Mouse (Mus musculus) embryonic facial prominence, embryonic 13.5 days (tissue): ENCODE measurements at regions not wholly inside any gene's neighbourhood (a gene's known extent, or its start where the extent isn't known, plus 50 kb on each side); places are given as distances from the start of the nearest gene placed in this dataset.

Experiments used
- ATAC-seq: fragments of 200-750 bp; cut with Nextera tagmentation; 2 replicates; pipeline ENCODE4 v1.8.0; 2017; ENCODE audit warnings: low read depth; ENCODE audit not compliant: insufficient number of reproducible peaks, insufficient read depth, low FRiP score, low TSS enrichment
- H3K27ac ChIP-seq: fragments of 300-500 bp; sonication (generic); 2 replicates; pipeline ENCODE4 v1.5.1; 2015; ENCODE audit warnings: moderate library complexity, mild to moderate bottlenecking, inconsistent platforms
- H3K27me3 ChIP-seq: fragments of 300-500 bp; sonication (generic); 2 replicates; pipeline ENCODE4 v1.6.1; 2015; ENCODE audit warnings: mild to moderate bottlenecking, inconsistent platforms
- H3K36me3 ChIP-seq: fragments of 300-500 bp; sonication (generic); 2 replicates; pipeline ENCODE4 v1.6.1; 2015; ENCODE audit warnings: mild to moderate bottlenecking, inconsistent platforms
- H3K4me1 ChIP-seq: fragments of 300-500 bp; sonication (generic); 2 replicates; pipeline ENCODE4 v1.6.1; 2015; ENCODE audit warnings: inconsistent platforms
- H3K4me2 ChIP-seq: fragments of 300-500 bp; sonication (generic); 2 replicates; pipeline ENCODE4 v1.6.1; 2015; ENCODE audit warnings: moderate library complexity, mild to moderate bottlenecking, inconsistent platforms
- H3K4me3 ChIP-seq: fragments of 300-500 bp; sonication (generic); 2 replicates; pipeline ENCODE4 v1.5.1; 2015; ENCODE audit warnings: mild to moderate bottlenecking, inconsistent platforms
- H3K9ac ChIP-seq: fragments of 300-500 bp; sonication (generic); 2 replicates; pipeline ENCODE4 v1.6.1; 2015; ENCODE audit warnings: mild to moderate bottlenecking, inconsistent platforms
- H3K9me3 ChIP-seq: fragments of 300-500 bp; sonication (generic); 2 replicates; pipeline ENCODE4 v1.6.1; 2016; ENCODE audit warnings: inconsistent platforms
- whole genome bisulfite sequencing: fragments of 180-500 bp; shearing (Covaris S2); methylation state at CpG from one replicate; pipeline ENCODE4 v1.1.7; 2015; ENCODE audit warnings: mixed read lengths; 5-methylcytosine and 5-hydroxymethylcytosine counted together

DNA sequence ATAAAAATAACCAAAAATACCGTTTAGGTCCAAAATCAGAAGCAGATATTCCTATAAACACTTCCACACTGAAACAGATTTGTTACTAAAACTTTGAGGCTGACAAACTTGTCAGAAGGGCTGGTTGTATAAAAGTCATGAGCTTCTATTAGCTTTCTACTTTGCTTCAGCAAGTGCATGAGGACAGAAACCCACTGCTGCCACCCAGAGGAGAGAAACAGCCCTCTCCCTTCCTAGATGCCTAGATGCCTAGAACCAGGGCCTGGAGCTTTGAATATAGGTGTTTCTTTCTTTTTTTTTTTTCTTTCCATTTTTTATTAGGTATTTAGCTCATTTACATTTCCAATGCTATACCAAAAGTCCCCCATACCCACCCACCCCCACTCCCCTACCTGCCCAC, 406.9 kb upstream of the Gpc5 start:
- 76% methylated on average over 1 of the region's 1 CpGs for WGBS
- Histone ChIP-seq H3K4me2 (no peak overlapping the region), H3K27ac (no peak overlapping the region), H3K4me1 (no peaks in the 10 kb centered on the region), H3K9ac (no peak overlapping the region), H3K4me3 (no peak overlapping the region), H3K9me3 (no peaks in the 10 kb centered on the region), H3K36me3 (no peaks in the 10 kb centered on the region), H3K27me3 (no peaks in the 10 kb centered on the region)
- no peak for ATAC-seq

DNA sequence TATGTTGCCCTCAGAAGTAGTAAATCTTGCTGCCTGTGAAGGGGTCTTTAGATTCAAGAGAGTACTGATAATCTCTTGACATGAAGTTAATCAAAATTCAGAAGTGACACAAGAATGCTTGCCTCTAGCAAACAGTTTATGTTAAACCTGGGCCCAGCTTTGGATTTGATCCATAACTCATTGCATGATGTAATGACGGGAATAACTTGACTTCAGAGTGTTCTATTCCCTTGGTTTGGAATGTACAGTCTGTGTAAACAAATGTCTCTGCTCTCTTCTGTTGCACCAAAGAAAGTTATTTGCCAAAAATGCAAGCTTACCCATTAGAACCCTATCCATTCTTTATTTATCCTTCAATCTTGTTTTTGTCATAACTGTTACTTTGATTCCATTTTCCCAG, 397.1 kb upstream of the Gpc5 start:
- no peaks in the 10 kb centered on the region for H3K36me3 ChIP-seq
- H3K4me2 ChIP-seq, result no peak overlapping the region
- no peak for ATAC-seq
- H3K9ac ChIP-seq, result no peak overlapping the region
- WGBS, result 75% methylated on average over 1 of the region's 1 CpGs
- H3K9me3 ChIP-seq, result no peaks in the 10 kb centered on the region
- no peak overlapping the region for H3K27ac ChIP-seq
- no peaks in the 10 kb centered on the region for H3K27me3 ChIP-seq
- no peak overlapping the region for H3K4me3 ChIP-seq
- H3K4me1 ChIP-seq, result no peaks in the 10 kb centered on the region

DNA sequence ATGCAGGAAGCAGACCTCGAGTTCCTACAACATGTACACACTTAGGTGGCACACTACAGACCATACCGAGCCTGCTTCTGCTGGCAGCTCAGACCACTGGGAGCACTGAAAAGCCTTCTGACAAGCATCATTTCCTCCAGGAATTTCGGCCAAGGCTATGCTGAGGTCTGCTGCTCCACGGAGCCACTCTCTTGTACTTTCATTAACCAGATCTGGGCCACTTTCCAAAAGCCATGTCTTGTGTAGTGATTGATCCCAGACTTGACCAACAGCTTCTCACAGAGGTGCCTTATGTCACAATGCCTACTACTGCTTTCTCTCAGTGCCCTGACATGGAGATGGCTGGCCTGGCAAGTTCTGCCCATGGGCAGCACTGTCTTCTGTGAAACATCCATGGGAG, 394.5 kb upstream of the Gpc5 start:
- H3K4me3 ChIP-seq, result no peak overlapping the region
- no peaks in the 10 kb centered on the region for H3K36me3 ChIP-seq
- no peaks in the 10 kb centered on the region for H3K4me1 ChIP-seq
- no peak overlapping the region for H3K4me2 ChIP-seq
- H3K9ac ChIP-seq, result no peak overlapping the region
- H3K27ac ChIP-seq, result no peak overlapping the region
- no peaks in the 10 kb centered on the region for H3K9me3 ChIP-seq
- no peak for ATAC-seq
- no peaks in the 10 kb centered on the region for H3K27me3 ChIP-seq
- WGBS, result 66% methylated on average over 4 of the region's 4 CpGs

DNA sequence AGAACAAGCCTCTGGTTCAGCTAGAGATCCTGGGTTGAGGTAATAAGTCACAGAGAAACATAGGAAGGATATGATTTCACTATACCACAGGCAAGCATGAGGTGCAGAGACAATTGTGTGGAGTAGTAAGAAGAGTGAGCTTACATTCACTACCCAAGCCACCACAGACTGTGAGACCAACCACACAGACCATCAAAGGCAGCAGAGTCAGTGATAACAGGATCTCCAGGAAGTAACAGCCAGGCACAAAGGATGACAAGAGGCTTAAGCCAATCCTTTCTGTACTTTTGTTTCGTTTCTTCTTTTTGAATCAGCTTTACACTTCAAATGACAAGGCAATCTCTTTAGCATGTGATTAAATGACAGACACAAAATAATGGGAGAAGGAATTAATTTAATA, 368.9 kb upstream of the Gpc5 start:
- Histone ChIP-seq H3K9me3 (no peaks in the 10 kb centered on the region), H3K36me3 (no peaks in the 10 kb centered on the region), H3K4me2 (no peak overlapping the region), H3K27ac (no peak overlapping the region), H3K27me3 (no peaks in the 10 kb centered on the region), H3K9ac (no peak overlapping the region), H3K4me1 (no peaks in the 10 kb centered on the region), H3K4me3 (no peak overlapping the region)
- ATAC-seq, result no peak
- 46% methylated on average over 1 of the region's 1 CpGs for WGBS

DNA sequence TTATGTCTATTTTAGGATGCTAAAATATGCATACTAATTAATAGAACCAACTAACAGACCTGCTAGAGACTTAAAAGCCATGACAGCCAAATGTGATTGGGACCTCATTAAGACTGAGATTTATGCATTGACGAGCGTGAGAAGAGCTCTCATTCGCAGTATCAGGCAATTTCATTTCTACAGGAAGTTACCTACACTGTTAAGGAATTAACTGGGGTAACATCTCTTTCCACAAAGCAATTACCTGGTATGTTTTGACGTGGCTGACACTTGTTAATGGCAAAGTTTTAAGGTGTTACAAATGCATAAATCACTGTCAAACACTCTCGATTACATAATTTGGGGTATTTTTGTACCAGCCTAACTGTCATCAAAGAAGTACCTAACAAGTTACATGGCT, 324.7 kb upstream of the Gpc5 start:
- ATAC-seq, result no peak
- Histone ChIP-seq H3K36me3 (no peaks in the 10 kb centered on the region), H3K4me2 (no peak overlapping the region), H3K27ac (no peak overlapping the region), H3K4me1 (no peaks in the 10 kb centered on the region), H3K27me3 (no peaks in the 10 kb centered on the region), H3K9me3 (no peaks in the 10 kb centered on the region), H3K4me3 (no peak overlapping the region), H3K9ac (no peak overlapping the region)
- WGBS, result 87% methylated on average over 5 of the region's 5 CpGs

DNA sequence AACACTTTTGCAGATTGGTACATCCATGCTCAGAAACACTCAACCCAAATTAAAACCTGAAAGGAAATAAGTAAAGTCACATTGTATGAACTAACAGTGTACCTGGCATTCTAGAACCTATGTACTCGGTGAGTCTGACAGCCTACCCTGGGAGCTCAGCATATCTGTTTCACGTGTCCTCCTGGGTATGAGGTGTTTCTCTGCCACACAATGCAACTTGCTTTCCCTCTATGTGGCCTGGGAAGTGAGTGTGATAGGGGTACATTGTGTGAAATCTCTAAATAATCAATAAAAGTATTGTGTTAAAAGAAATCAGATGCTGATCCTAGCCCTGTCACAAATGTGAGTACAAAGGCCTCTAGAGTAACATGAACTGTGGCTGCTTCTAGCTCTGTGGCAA, 315.3 kb upstream of the Gpc5 start:
- Histone ChIP-seq H3K9me3 (no peaks in the 10 kb centered on the region), H3K27me3 (no peaks in the 10 kb centered on the region), H3K4me3 (no peak overlapping the region), H3K4me1 (no peaks in the 10 kb centered on the region), H3K4me2 (no peak overlapping the region), H3K9ac (no peak overlapping the region), H3K36me3 (no peaks in the 10 kb centered on the region), H3K27ac (no peak overlapping the region)
- WGBS, result 59% methylated on average over 2 of the region's 2 CpGs
- peak; percentile 43; the same call in 1 of the 2 replicates for ATAC-seq

DNA sequence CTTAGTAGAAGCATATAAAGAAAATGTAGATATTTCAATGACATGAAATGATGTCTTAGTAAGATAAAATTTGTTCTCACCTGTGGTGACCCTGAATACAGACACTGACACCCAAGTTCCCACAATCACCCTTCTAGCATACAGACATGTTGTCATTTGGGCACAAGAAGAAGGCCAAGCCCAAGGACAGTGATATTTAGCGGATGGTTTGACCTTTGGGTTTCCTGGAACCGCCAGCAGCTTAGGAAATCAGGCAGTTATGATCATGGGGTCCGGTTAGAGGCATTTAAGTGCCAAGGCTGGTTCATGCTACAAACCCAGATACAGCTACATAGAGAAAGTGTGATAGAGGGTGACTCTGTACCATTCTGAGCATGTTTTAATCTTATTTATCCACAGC, 310.2 kb upstream of the Gpc5 start:
- Histone ChIP-seq H3K9ac (no peak overlapping the region), H3K4me2 (no peak overlapping the region), H3K27me3 (no peaks in the 10 kb centered on the region), H3K36me3 (no peaks in the 10 kb centered on the region), H3K27ac (no peak overlapping the region), H3K4me3 (no peak overlapping the region), H3K9me3 (no peaks in the 10 kb centered on the region), H3K4me1 (no peaks in the 10 kb centered on the region)
- 91% methylated on average over 3 of the region's 3 CpGs for WGBS
- ATAC-seq, result no peak

DNA sequence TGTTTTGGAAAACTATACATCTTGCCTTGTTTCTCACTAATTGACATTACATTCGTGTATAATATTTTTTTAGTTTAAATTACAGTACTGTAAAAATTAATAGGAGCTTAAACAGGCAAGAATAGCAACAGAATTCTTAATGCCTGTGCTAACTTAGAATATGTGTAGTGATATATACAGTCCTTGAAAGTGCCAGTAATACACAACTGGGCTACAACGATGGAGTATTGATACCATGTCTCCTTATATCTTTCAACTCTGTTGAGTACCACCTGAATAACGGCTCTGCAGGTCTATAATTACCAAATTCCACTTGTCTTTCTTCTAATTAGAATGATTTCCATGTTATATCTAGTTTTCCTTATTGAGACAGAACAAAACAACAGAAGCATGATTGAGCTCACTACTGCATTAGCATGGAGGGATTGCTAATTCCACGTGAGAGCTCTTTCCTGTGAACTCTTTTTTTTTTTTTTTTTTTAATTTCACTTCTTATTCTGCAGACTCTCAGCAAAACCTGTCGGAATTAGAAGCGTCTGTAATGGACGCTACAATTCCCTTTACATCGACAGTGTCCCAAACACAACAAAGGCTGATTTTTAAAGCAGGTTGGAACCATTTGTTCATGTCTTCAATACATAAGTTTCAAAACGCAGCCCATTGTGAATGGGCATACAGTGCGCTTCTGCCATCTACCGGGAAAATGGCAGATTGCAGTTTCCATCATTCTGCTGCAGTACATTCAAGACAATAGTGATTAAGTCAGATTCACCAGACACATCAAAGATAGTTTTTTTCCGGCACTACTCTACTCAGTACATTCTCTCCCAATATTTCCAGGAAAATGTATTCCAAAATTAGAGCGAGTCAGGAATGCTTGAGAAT, 300.8 kb upstream of the Gpc5 start:
- no peaks in the 10 kb centered on the region for H3K36me3 ChIP-seq
- peak overlapping the region; percentile 20; the same call in 1 of the 2 replicates for H3K4me3 ChIP-seq
- H3K4me2 ChIP-seq, result peak overlapping the region; percentile 33
- H3K9ac ChIP-seq, result no peak overlapping the region
- 23% methylated on average over 13 of the region's 13 CpGs for WGBS
- peaks cover 4% of the 10 kb centered on the region; the same call in 1 of the 2 replicates for H3K27me3 ChIP-seq
- no peaks in the 10 kb centered on the region for H3K4me1 ChIP-seq
- H3K27ac ChIP-seq, result no peak overlapping the region
- no peak for ATAC-seq
- H3K9me3 ChIP-seq, result no peaks in the 10 kb centered on the region

DNA sequence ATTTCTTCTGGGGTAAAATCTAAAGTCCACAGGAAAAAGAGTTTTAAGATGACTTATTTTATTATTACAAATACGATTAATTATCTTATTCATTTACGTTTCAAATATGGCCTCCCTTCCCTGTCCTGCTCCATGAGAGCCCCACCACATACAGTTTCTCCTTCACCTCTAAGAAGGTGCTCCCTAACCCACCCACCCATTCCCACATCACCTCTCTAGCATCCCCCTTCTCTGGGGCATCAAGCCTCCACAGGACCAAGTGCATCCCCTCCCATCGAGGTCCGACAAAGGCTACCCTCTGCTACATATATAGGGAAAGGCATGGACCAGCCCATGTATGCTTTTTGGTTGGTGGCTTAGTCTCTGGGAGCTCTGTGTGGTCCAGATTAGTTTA, 300.2 kb upstream of the Gpc5 start:
- WGBS, result 65% methylated on average over 4 of the region's 4 CpGs

DNA sequence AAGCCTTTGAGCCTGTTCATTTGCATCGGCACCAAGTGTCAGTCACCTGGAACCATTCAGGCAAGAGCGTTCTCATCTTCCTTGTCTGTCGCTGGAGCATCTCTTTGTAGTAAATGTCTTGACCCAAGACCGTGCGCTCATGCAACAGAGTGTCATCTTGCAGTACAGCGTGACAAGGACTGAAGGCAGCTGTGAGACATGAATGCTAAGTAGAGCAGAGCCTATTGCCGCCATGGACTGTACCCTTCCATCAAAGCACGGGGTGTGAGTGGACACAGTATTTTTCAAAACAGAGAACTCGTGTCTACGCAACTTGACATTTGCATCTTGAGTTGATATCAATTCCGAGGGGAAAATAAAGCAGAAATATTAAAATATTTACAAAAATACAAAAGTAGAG, 287.4 kb upstream of the Gpc5 start:
- 84% methylated on average over 11 of the region's 11 CpGs for WGBS
- Histone ChIP-seq H3K9me3 (no peaks in the 10 kb centered on the region), H3K9ac (no peak overlapping the region), H3K27ac (no peak overlapping the region), H3K4me3 (no peak overlapping the region), H3K4me1 (no peaks in the 10 kb centered on the region), H3K36me3 (no peaks in the 10 kb centered on the region), H3K27me3 (no peaks in the 10 kb centered on the region), H3K4me2 (no peak overlapping the region)
- no peak for ATAC-seq

More for the DNA sequence above, 300.2 kb upstream of the Gpc5 start:
- no peak overlapping the region for H3K4me3 ChIP-seq
- no peak for ATAC-seq
- H3K36me3 ChIP-seq, result no peaks in the 10 kb centered on the region
- no peak overlapping the region for H3K4me2 ChIP-seq
- no peaks in the 10 kb centered on the region for H3K9me3 ChIP-seq
- H3K9ac ChIP-seq, result no peak overlapping the region
- H3K4me1 ChIP-seq, result no peaks in the 10 kb centered on the region
- H3K27ac ChIP-seq, result no peak overlapping the region
- H3K27me3 ChIP-seq, result peaks cover 4% of the 10 kb centered on the region; the same call in 1 of the 2 replicates

DNA sequence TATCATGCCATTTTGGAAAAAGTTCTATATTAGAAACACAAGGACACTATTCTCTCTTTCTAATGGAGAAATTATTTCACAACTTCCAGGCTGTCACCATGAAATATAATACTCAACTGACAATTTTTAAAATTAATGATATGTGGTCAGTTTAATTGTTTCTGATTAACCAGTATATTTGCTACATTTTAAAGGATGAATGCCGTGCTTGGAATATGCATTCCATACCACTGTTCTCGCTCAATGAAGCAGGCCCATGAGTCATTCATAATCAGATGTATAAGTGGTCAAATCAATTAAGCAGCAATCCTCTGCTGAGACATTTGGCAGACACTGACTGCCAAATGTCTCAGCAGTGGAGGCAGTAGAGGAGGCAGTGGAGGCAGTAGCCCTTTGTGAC, 283.4 kb upstream of the Gpc5 start:
- Histone ChIP-seq H3K27ac (no peak overlapping the region), H3K27me3 (no peaks in the 10 kb centered on the region), H3K4me1 (no peaks in the 10 kb centered on the region), H3K4me3 (no peak overlapping the region), H3K4me2 (no peak overlapping the region), H3K36me3 (no peaks in the 10 kb centered on the region), H3K9me3 (no peaks in the 10 kb centered on the region), H3K9ac (no peak overlapping the region)
- ATAC-seq, result no peak
- 73% methylated on average over 2 of the region's 2 CpGs for WGBS

DNA sequence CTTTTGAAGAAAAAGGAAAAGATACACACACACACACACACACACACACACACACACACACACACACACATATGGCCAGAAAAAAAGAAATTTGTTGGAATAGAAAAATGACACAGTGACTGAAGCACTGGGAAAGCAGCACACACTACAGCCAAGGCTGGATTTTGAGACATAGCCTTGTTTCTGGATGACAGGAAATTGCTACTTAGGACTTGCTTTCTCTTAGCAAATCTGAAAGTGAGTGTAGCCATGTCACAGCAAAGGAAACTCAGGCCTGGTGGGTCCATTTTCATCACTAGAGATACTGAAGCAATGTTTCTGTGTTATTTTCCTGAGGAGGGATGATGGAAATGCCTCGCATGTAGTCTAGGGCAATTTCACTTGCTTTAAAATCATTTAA, 271.3 kb upstream of the Gpc5 start:
- Histone ChIP-seq H3K36me3 (no peaks in the 10 kb centered on the region), H3K27ac (no peak overlapping the region), H3K4me1 (0 out of 2 replicates have a peak, but pooled peaks cover 3% of the 10 kb centered on the region), H3K4me2 (no peak overlapping the region), H3K9me3 (no peaks in the 10 kb centered on the region), H3K9ac (no peak overlapping the region), H3K4me3 (no peak overlapping the region), H3K27me3 (no peaks in the 10 kb centered on the region)
- no peak for ATAC-seq
- 29% methylated on average over 1 of the region's 1 CpGs for WGBS
